Mouse (Mus musculus) lung, adult 2 months (tissue): ENCODE data around the gene Ufc1. TPM values are rescaled to one million over a fixed set of nuclear protein-coding genes. Genes with fewer than 3 reads are reported as not detected.
A peak's percentile ranks its signal among the peaks of the same experiment; 100 is the strongest.
"Not testable (repeated sequence)": the region's sequence is repeated elsewhere in the genome, so short reads cannot be mapped to it uniquely, and the experiment has no call there.

ENCODE experiments used
- DNase-seq: peaks from one replicate; pipeline ENCODE4 v3.0.0; 2022
- H3K4me1 ChIP-seq: fragments of 200-500 bp; 2 replicates; pipeline ENCODE4 v1.6.1; 2011; ENCODE audit warnings: low read length; ENCODE audit not compliant: control insufficient read depth, insufficient read depth
- H3K4me3 ChIP-seq: fragments of 200-500 bp; replicated peaks from 2 replicates; pipeline ENCODE3; 2011; ENCODE audit warnings: low read depth, mild to moderate bottlenecking, control low read depth, low read length; ENCODE audit errors: extremely low read depth
- CTCF ChIP-seq: fragments of 200-500 bp; IDR thresholded peaks from 2 replicates; pipeline ENCODE4 v1.5.1; 2011; ENCODE audit warnings: mild to moderate bottlenecking, low read length, control low read depth; ENCODE audit not compliant: insufficient read depth
- POLR2A ChIP-seq: fragments of 200-500 bp; IDR thresholded peaks from 2 replicates; pipeline ENCODE4 v1.6.1; 2011; ENCODE audit warnings: low read depth, mild to moderate bottlenecking, control low read depth, low read length, borderline replicate concordance; ENCODE audit errors: extremely low read depth
- WGBS: fragments of 180-500 bp; shearing (Covaris S2); methylation state at CpG from one replicate; pipeline ENCODE4 v1.1.7; 2018; 5-methylcytosine and 5-hydroxymethylcytosine counted together
- polyA plus RNA-seq: library from polyadenylated mRNA; depleted of rRNA; stranded (reverse); fragments of >200 nt; gene quantifications from 2 replicates; pipeline ENCODE4 v1.2.3, GENCODE M21; 2012; rRNA removed

The Ufc1 gene
- 18.8 and 22.2 TPM in 2 replicates for polyA plus RNA-seq

DNA sequence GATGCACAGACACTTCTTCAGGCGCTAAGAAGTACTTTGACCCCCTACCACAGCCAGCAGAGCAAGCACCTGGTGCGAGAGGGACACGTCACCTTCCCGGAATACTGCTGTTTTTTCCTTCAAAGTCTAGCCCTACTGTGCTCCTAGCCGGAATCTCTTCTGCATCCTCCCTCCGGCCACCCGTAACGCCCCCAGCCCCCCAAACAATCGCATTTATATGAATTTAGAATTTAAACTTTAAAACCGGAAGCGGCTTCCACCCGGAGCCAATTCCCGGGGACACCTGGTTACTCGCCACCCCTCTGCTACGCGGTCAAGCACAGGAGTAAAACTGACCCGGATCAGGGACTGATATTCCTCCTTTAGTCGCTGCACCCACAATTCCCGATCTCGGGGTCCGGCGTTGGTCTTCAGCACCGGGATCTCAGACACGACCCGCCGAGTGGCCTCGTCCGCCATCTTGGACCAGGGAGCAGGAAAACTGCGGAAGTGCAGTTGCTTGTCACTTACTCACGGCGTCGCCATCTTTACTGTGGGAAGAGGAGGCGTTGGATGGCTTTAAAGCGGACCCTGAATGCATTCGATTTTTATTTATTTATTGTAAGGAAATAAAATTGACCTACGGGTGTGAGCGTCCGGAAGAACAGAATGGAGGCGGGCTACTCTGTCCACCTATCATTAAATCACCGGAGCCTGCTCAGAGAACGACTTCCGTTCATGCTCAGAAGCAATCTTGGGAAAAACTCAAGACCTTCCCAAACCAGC lies at the start of gene Ufc1:
TSS of gene Ufc1 (minus strand) at position 727 of the 765 bp plus-strand sequence.
- peak; percentile 87 for DNase-seq
- whole genome bisulfite sequencing = under 1% methylated on average over 42 of the region's 42 CpGs
- Histone ChIP-seq H3K4me1 (peaks cover 3% of the 10 kb centered on the region; the same call in 1 of the 2 replicates), H3K4me3 (peak within 1 kb of the TSS; percentile 99)
- TF ChIP-seq POLR2A (peak; percentile 65; the same call in 1 of the 2 replicates), CTCF (no peak)

DNA sequence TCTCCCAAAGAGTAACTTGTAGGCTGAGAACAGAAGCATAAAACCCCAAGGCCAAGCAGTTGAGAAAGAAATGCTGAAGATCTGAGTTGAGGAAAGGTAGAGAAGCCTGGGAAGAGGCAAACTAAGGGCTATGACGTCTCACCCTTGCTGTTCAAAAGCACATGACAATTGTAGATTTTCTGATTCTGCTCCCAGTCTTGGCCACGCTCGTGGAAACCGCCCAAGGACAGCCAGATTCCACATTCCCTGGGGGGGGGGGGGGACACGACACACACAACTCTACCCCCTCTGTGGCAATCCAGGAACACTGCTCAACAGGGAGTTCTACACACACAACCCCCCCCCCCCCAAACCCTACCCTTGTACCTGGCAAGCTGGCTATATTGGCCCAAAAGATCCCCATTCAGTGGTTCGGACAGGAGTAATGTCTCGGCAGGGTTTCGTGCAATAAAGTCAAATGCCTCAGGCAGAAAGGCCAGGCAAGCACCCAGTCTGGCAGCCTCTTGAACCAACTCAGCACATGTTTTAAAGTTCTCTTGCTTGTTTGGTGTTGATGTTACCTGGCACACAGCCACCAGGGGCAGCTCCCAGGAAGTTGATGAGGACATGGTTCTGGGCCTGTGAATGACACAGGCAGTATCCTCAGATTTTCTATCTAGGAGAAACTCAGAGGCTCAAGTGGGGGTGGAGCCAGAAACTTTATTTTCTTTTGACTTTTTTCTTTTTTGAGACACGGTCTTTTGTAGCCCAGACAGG lies 49.3 kb upstream of the Ufc1 start:
- no peak for DNase-seq
- TF ChIP-seq CTCF (no peak), POLR2A (no peak)
- 57% methylated on average over 9 of the region's 9 CpGs for WGBS
- H3K4me1 ChIP-seq = peaks cover 6% of the 10 kb centered on the region; the same call in 1 of the 2 replicates
- H3K4me3 ChIP-seq = no peak overlapping the region

DNA sequence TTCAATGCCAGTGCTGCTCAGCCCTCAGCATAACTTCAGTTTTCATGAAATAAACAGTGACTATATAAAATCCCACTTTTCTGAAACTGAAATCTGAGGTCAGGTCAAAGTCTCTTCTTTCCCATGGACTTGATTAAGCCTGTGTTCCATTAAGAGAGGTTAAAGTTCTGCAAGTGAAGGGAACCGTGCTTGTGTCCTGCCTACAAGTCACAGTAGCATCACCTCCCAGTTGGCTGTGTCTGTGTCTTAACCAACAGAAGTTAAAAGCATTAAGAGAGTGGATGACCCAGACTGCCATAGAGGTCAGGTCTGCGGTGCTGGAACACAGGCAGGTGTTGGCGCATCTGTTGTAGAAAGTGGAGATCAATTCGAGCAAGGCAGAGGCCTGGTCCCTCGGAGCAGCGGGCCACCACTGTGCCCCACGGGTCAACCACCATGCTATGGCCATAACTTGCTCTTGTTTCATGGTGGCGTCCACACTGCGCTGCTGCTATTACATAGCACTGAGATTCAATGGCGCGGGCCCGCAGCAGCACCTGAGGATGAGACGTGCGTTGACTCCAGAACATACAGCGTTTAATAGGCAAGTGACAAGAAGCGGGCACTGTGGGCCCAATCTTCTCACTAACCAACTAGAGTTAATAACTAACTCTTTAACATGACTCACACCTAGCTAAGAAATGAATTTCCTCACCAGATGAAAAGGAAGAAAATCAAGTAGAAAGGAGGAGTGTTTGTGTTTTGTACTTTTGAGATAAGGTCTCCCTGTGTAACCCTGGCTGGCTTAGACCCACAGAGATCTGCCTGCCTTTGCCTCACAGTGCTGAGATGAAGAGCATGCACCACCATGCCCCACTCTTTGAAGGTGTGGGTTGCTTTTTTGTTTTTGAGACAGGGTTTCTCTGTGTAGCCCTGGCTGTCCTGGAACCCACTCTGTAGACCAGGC lies 47.7 kb upstream of the Ufc1 start:
- no peak for DNase-seq
- 81% methylated on average over 16 of the region's 16 CpGs for WGBS
- TF ChIP-seq POLR2A (no peak), CTCF (no peak)
- no peak overlapping the region for H3K4me3 ChIP-seq
- H3K4me1 ChIP-seq = peaks cover 6% of the 10 kb centered on the region; the same call in 1 of the 2 replicates

DNA sequence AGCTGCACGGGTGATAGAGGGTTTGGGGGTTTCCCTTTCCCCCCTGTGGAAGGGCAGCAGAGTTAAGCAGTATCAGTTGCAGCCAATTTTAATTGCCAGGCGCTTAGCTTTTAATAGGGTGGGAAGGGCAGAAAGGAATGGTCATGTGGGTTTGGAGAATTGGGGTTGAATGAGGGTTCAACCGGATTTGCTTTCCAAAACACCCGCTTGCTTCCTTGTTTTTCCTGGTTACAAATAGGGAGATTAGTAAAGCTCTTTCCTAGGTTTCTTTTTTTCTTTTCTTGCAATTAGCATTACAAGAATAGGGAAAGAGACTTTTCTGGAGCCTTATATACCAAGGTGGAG lies 35.4 kb upstream of the Ufc1 start:
- Histone ChIP-seq H3K4me1 (peaks cover 9% of the 10 kb centered on the region), H3K4me3 (peak overlapping the region; percentile 82)
- no peak for DNase-seq
- WGBS = 0% methylated on average over 4 of the region's 4 CpGs
- no peak for TF ChIP-seq CTCF
- no peak for TF ChIP-seq POLR2A

DNA sequence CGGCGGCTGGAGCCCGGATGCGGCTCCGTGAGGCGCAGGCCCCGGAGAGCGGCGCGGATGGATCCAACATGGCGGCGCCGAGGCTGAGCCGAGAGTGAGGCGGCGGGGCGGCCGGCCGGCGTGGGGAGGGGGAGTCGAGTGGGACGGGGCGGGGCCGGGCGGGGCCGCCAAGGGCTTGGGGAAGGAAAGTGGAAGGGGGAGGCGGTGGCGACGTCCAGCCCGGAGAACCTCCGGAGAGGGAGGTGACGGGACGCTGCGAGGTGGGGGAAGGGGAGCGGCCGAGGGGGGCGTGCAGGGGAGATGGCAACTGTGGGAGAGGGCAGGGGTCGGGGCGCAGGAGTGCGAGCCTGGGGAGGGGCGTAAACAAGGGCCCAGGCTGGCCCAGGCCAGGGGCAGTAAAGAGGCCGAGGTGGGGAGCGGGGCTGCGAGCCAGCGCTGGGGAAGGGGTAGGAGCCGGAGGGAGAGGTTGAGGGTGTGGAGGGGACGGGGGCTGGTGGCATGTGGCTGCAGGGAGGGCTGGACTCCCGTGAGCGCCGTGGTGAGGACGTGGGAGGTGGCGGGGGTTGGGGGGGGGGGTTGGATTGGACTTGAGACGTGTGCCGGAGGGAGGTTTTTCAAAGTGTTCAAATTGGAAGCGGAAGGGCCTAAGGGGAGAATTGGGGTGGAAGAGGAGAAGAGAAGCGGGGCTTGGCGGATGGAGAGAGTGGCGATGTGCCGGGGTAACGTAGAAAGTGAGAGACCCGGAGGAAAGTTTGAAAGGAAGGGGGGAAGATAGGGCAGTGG lies 34.8 kb upstream of the Ufc1 start:
- H3K4me3 ChIP-seq = peak overlapping the region; percentile 82
- TF ChIP-seq CTCF = no peak
- TF ChIP-seq POLR2A = peak; percentile 43; the same call in 1 of the 2 replicates
- peak; percentile 53 for DNase-seq
- peaks cover 9% of the 10 kb centered on the region for H3K4me1 ChIP-seq
- 1% methylated on average over 52 of the region's 61 CpGs for WGBS

DNA sequence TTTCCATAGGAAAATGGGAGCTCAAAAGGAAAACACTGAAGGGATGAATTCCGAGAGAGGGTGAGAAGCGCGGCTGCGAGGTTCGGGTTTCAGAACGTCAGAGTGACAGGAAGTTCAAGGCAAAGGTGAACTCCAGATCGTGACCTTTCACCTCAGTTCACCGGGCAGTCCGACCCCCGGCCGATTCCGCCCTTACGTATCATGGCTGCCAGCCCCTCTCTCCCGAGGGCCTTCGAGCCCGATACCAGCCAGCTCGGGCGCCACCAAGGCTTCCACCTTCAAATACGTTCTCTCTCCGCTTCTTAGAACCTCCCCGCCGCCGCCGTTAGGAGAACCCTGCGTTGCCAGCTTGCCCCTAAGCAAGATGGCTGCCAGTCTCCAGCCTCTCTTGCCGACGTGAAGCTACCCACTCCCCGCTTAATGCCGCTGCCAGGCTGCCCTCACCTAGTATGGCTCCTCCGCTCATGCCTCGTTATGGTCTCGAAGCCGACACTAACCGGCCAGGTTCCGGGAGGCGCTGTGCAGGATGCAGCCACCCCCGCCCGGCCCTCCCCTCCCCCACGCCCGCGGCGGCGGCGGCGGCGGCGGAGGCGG lies 34.1 kb upstream of the Ufc1 start, which contains the start of gene Dedd:
TSS of gene Dedd (plus strand) at position 307 of the 594 bp plus-strand sequence.
- WGBS = 1% methylated on average over 47 of the region's 48 CpGs
- peak within 1 kb of the TSS; percentile 82 for H3K4me3 ChIP-seq
- peak; percentile 92 for DNase-seq
- peaks cover 9% of the 10 kb centered on the region for H3K4me1 ChIP-seq
- TF ChIP-seq POLR2A = peak; percentile 46; the same call in 1 of the 2 replicates
- TF ChIP-seq CTCF = no peak

DNA sequence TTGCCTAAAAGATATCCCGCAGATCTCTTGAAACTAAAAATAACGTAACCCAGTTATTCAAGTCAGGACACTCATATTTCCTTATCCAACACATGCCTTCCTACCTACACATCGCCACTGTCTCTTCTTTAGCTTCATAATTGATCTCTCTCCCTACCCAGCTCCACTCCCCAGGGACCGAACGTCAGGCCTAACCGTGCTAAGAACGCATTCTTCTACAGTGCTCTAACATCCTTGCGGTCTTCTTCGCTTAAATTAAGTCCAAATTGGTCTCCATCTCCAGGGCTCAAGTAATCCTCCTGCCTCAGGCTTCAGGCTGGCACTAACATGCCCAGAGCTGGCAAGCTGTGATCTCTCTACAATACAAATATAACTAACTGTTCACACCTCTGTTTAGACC lies 33.4 kb upstream of the Ufc1 start:
- no peak for DNase-seq
- TF ChIP-seq CTCF = no peak
- no peak for TF ChIP-seq POLR2A

DNA sequence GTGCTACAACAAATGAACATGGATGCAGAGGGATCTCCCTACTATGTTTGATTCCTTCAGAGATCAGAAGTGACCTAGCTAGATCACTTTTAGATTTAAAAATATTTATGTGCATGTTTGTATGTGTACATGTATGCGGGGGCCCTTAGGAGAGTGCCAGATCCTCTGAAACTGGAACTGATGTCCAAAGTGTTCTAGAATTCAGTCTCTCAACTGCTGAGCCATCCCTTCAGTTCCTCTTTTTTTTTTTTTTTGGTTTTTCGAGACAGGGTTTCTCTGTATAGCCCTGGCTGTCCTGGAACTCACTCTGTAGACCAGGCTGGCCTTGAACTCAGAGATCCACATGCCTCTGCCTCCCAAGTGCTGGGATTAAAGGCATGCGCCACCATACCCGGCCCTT lies 31.8 kb upstream of the Ufc1 start:
- WGBS = 67% methylated on average over 4 of the region's 4 CpGs
- not testable (repeated sequence) for H3K4me3 ChIP-seq, H3K4me1 ChIP-seq, DNase-seq

More for the DNA sequence above, 33.4 kb upstream of the Ufc1 start:
- H3K4me1 ChIP-seq = peaks cover 9% of the 10 kb centered on the region
- 14% methylated on average over 9 of the region's 9 CpGs for WGBS
- peak overlapping the region; percentile 82 for H3K4me3 ChIP-seq
